Mouse (Mus musculus) neural tube, embryonic 14.5 days (tissue): ENCODE results near the gene Sh3gl2. TPM values are rescaled to one million over a fixed set of nuclear protein-coding genes. Genes with fewer than 3 reads are reported as not detected.

Source experiments
- ATAC-seq: fragments of 200-750 bp; cut with Nextera tagmentation; 2 replicates; pipeline ENCODE4 v1.8.0; 2017; ENCODE audit warnings: low read depth, mild to moderate bottlenecking, moderate TSS enrichment, moderate library complexity
- H3K27ac ChIP-seq: fragments of 300-500 bp; sonication (generic); 2 replicates; pipeline ENCODE4 v1.5.1; 2014; ENCODE audit warnings: low read depth, mild to moderate bottlenecking, control low read depth, low read length, moderate library complexity, mixed read lengths
- H3K27me3 ChIP-seq: fragments of 300-500 bp; sonication (generic); 2 replicates; pipeline ENCODE4 v1.6.1; 2014; ENCODE audit warnings: low read length; ENCODE audit not compliant: control insufficient read depth, insufficient read depth
- H3K36me3 ChIP-seq: fragments of 300-500 bp; sonication (generic); 2 replicates; pipeline ENCODE4 v1.6.1; 2014; ENCODE audit warnings: low read length, mixed read lengths; ENCODE audit not compliant: control insufficient read depth, insufficient read depth
- H3K4me1 ChIP-seq: fragments of 300-500 bp; sonication (generic); 2 replicates; pipeline ENCODE4 v1.6.1; 2014; ENCODE audit warnings: low read length; ENCODE audit not compliant: control insufficient read depth, insufficient read depth
- H3K4me2 ChIP-seq: fragments of 300-500 bp; sonication (generic); 2 replicates; pipeline ENCODE4 v1.6.1; 2014; ENCODE audit warnings: mild to moderate bottlenecking, low read depth, low read length, control low read depth
- H3K4me3 ChIP-seq: fragments of 300-500 bp; sonication (generic); 2 replicates; pipeline ENCODE4 v1.5.1; 2014; ENCODE audit warnings: low read depth, low read length, control low read depth, mixed read lengths
- H3K9ac ChIP-seq: fragments of 300-500 bp; sonication (generic); replicated peaks from 2 replicates; pipeline ENCODE4 v1.6.1; 2014; ENCODE audit warnings: low read depth, mild to moderate bottlenecking, control low read depth, low read length, mixed read lengths
- H3K9me3 ChIP-seq: fragments of 300-500 bp; sonication (generic); 2 replicates; pipeline ENCODE4 v1.6.1; 2016; ENCODE audit warnings: low read length; ENCODE audit not compliant: control insufficient read depth
- WGBS: fragments of 180-500 bp; shearing (Covaris S2); extraction: QIAGEN DNeasy Blood & Tissue Kit; methylation state at CpG from one replicate; pipeline ENCODE4 v1.1.7; 2014; 5-methylcytosine and 5-hydroxymethylcytosine counted together
- polyA plus RNA-seq: library from polyadenylated mRNA; unstranded; fragments of >200 nt; fragmentation: Nextera tagmentation; extraction: Ambion mirVana; gene quantifications from 2 replicates; pipeline ENCODE4 v1.2.1, GENCODE M21; 2014

Gene Sh3gl2
- polyA plus RNA-seq, 1 experiment from 2014 or later: 123 TPM

GRCm38 (mm10) chr4:85226731-85227130 is 21.8 kb downstream of the Sh3gl2 start:
- Histone ChIP-seq H3K4me3 (no peak overlapping the region), H3K36me3 (no peaks in the 10 kb centered on the region), H3K27me3 (no peaks in the 10 kb centered on the region), H3K4me2 (no peak overlapping the region), H3K9ac (no peak overlapping the region), H3K9me3 (no peaks in the 10 kb centered on the region), H3K4me1 (0 out of 2 replicates have a peak, but pooled peaks cover 2% of the 10 kb centered on the region), H3K27ac (no peak overlapping the region)
- 88% methylated on average over 5 of the region's 5 CpGs for WGBS
- no peak for ATAC-seq

- Histone ChIP-seq H3K9ac (no peak overlapping the region), H3K9me3 (no peaks in the 10 kb centered on the region), H3K27ac (no peak overlapping the region), H3K36me3 (no peaks in the 10 kb centered on the region), H3K27me3 (no peaks in the 10 kb centered on the region), H3K4me1 (peaks cover 7% of the 10 kb centered on the region; the same call in 1 of the 2 replicates), H3K4me2 (no peak overlapping the region), H3K4me3 (no peak overlapping the region)
- WGBS: 65% methylated on average over 9 of the region's 9 CpGs
- peak; percentile 64; the same call in 1 of the 2 replicates for ATAC-seq
These were observed 23.0 kb downstream of the Sh3gl2 start for GRCm38 (mm10) chr4:85227664-85228588.

- no peak overlapping the region for H3K27ac ChIP-seq
- no peaks in the 10 kb centered on the region for H3K27me3 ChIP-seq
- H3K4me2 ChIP-seq: no peak overlapping the region
- ATAC-seq: no peak
- no peaks in the 10 kb centered on the region for H3K36me3 ChIP-seq
- no peak overlapping the region for H3K9ac ChIP-seq
- no peaks in the 10 kb centered on the region for H3K9me3 ChIP-seq
- WGBS: 72% methylated on average over 5 of the region's 5 CpGs
- H3K4me3 ChIP-seq: no peak overlapping the region
- H3K4me1 ChIP-seq: peaks cover 9% of the 10 kb centered on the region; the same call in 1 of the 2 replicates
These were observed 23.6 kb downstream of the Sh3gl2 start for GRCm38 (mm10) chr4:85228589-85228948.

- Histone ChIP-seq H3K27ac (no peak overlapping the region), H3K9ac (no peak overlapping the region), H3K4me1 (peaks cover 9% of the 10 kb centered on the region; the same call in 1 of the 2 replicates), H3K9me3 (no peaks in the 10 kb centered on the region), H3K4me2 (no peak overlapping the region), H3K4me3 (no peak overlapping the region), H3K27me3 (no peaks in the 10 kb centered on the region), H3K36me3 (no peaks in the 10 kb centered on the region)
- no peak for ATAC-seq
- WGBS: 68% methylated on average over 14 of the region's 14 CpGs
These were observed 27.8 kb downstream of the Sh3gl2 start for GRCm38 (mm10) chr4:85232386-85233381.

- no peak overlapping the region for H3K4me2 ChIP-seq
- no peaks in the 10 kb centered on the region for H3K4me1 ChIP-seq
- no peaks in the 10 kb centered on the region for H3K9me3 ChIP-seq
- H3K27ac ChIP-seq: no peak overlapping the region
- whole genome bisulfite sequencing: 92% methylated on average over 3 of the region's 3 CpGs
- no peaks in the 10 kb centered on the region for H3K27me3 ChIP-seq
- no peak overlapping the region for H3K4me3 ChIP-seq
- no peaks in the 10 kb centered on the region for H3K36me3 ChIP-seq
- no peak overlapping the region for H3K9ac ChIP-seq
- ATAC-seq: no peak
These were observed 36.7 kb downstream of the Sh3gl2 start for GRCm38 (mm10) chr4:85241675-85242074.

GRCm38 (mm10) chr4:85242562-85242961 is 37.6 kb downstream of the Sh3gl2 start:
- Histone ChIP-seq H3K9me3 (no peaks in the 10 kb centered on the region), H3K27me3 (no peaks in the 10 kb centered on the region), H3K36me3 (no peaks in the 10 kb centered on the region), H3K4me1 (no peaks in the 10 kb centered on the region), H3K4me2 (no peak overlapping the region), H3K9ac (no peak overlapping the region), H3K27ac (no peak overlapping the region), H3K4me3 (no peak overlapping the region)
- ATAC-seq: no peak
- 73% methylated on average over 2 of the region's 2 CpGs for WGBS

- Histone ChIP-seq H3K27me3 (no peaks in the 10 kb centered on the region), H3K4me2 (no peak overlapping the region), H3K36me3 (no peaks in the 10 kb centered on the region), H3K27ac (no peak overlapping the region), H3K9me3 (no peaks in the 10 kb centered on the region), H3K9ac (no peak overlapping the region), H3K4me1 (peaks cover 5% of the 10 kb centered on the region), H3K4me3 (no peak overlapping the region)
- ATAC-seq: no peak
- 87% methylated on average over 3 of the region's 3 CpGs for WGBS
These were observed 43.7 kb downstream of the Sh3gl2 start for GRCm38 (mm10) chr4:85248673-85249072.

- H3K9me3 ChIP-seq: no peaks in the 10 kb centered on the region
- H3K27ac ChIP-seq: no peak overlapping the region
These were observed 45.3 kb downstream of the Sh3gl2 start for GRCm38 (mm10) chr4:85250271-85250670.

More at GRCm38 (mm10) chr4:85250271-85250670, 45.3 kb downstream of the Sh3gl2 start:
- no peak overlapping the region for H3K4me3 ChIP-seq
- peak; percentile 67; the same call in 1 of the 2 replicates for ATAC-seq
- peaks cover 5% of the 10 kb centered on the region for H3K4me1 ChIP-seq
- WGBS: 29% methylated on average over 2 of the region's 2 CpGs
- no peaks in the 10 kb centered on the region for H3K36me3 ChIP-seq
- no peak overlapping the region for H3K4me2 ChIP-seq
- H3K9ac ChIP-seq: no peak overlapping the region
- H3K27me3 ChIP-seq: no peaks in the 10 kb centered on the region
